Comparison of ENCODE assay signal across 8 mouse cellular contexts in the genomic region with DNA sequence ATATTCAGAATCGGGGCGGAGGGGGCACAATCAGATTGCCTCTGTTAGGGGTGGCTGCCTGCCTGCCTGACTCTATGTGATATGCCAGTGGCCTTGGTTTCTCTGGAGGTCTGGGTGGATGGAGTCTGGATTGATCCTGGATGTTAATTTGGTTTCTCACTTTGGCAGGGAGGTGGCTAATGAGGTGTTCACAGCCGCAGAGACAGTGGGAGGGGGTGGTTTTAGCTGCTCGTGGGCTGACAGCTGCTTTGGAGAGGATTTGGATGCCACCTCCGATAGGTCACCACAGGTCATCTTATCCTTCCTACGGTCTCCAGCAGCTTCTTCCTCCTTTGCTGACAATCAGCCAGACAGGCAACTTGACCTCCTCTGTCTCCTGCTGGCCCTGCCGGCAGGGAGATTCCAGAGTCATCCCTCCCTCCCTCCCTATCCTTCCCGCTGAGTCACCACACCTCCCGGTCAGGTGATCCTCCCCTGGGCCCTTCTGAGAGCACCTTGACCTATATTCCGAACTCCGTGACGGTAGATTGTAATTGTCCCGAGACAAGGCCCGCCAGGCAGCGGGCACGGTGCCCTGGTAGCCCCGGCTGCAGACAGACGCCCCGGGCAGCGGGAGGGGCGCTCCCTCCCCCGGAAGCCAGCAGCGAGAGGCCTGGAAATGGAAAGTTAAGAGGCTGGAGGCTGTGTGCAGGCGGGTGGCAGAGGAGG. TPM values are rescaled to one million over a fixed set of nuclear protein-coding genes. Genes with fewer than 3 reads are reported as not detected.
DNase-seq lines count a peak whose midpoint lies in the region; ATAC-seq lines count a peak whose summit lies in the region.

No protein-coding gene starts in this region.

- H3K4me2 ChIP-seq in heart, embryonic 14.5 days (ENCODE audit: low read length), result peak overlapping the region; percentile 81
- peak overlapping the region; percentile 77 for H3K4me2 ChIP-seq in liver, embryonic 12.5 days
- H3K4me2 ChIP-seq in stomach, embryonic 14.5 days (replicated peaks; ENCODE audit: low read depth, low read length), result peak overlapping the region; percentile 76

- peak overlapping the region; percentile 87 for H3K27ac ChIP-seq in forebrain, embryonic 10.5 days
- H3K27ac ChIP-seq in heart, embryonic 14.5 days (replicated peaks in 1 of 2; ENCODE audit: control insufficient read depth in 1 of 2, insufficient read depth in 1 of 2, low read depth in 2 of 2, low read length in 2 of 2), result peak overlapping the region; percentile 79
- H3K27ac ChIP-seq in liver, embryonic 12.5 days, result peak overlapping the region; percentile 57
- H3K27ac ChIP-seq in stomach, embryonic 14.5 days (ENCODE audit: low read length), result peak overlapping the region; percentile 81

- H3K9me3 ChIP-seq in forebrain, embryonic 10.5 days, result no peaks in the 10 kb centered on the region
- no peaks in the 10 kb centered on the region for H3K9me3 ChIP-seq in heart, embryonic 14.5 days (ENCODE audit: control insufficient read depth, low read length)
- H3K9me3 ChIP-seq in liver, embryonic 12.5 days (replicated peaks), result no peaks in the 10 kb centered on the region
- no peaks in the 10 kb centered on the region for H3K9me3 ChIP-seq in stomach, embryonic 14.5 days (ENCODE audit: control insufficient read depth, low read depth, low read length)

- peak; percentile 54 for ATAC-seq in heart, embryonic 14.5 days (ENCODE audit: insufficient number of reproducible peaks, insufficient read depth, low FRiP score, low read depth)
- peak; percentile 48; the same call in 1 of the 2 replicates for ATAC-seq in liver, embryonic 12.5 days
- peak; percentile 43; the same call in 1 of the 2 replicates for ATAC-seq in stomach, embryonic 14.5 days (ENCODE audit: insufficient number of reproducible peaks, insufficient read depth, low FRiP score, low read depth)

- peak overlapping the region; percentile 66 for H3K9ac ChIP-seq in heart, embryonic 14.5 days (ENCODE audit: low read length)
- peak overlapping the region; percentile 61 for H3K9ac ChIP-seq in liver, embryonic 12.5 days
- H3K9ac ChIP-seq in stomach, embryonic 14.5 days (replicated peaks; ENCODE audit: low read depth, low read length), result peak overlapping the region; percentile 31

- 1% methylated on average over 24 of the region's 24 CpGs for WGBS in forebrain, embryonic 10.5 days
- 2% methylated on average over 23 of the region's 24 CpGs for whole genome bisulfite sequencing in heart, embryonic 14.5 days
- WGBS in liver, embryonic 12.5 days (ENCODE audit: insufficient replicate concordance), result 2% methylated on average over 24 of the region's 24 CpGs
- 1% methylated on average over 24 of the region's 24 CpGs for WGBS in stomach, embryonic 14.5 days

- H3K27me3 ChIP-seq in forebrain, embryonic 10.5 days (ENCODE audit: poor library complexity, severe bottlenecking), result peaks cover 29% of the 10 kb centered on the region
- no peaks in the 10 kb centered on the region for H3K27me3 ChIP-seq in heart, embryonic 14.5 days (ENCODE audit: control insufficient read depth, insufficient read depth, low read length)
- H3K27me3 ChIP-seq in liver, embryonic 12.5 days (replicated peaks), result peaks cover 22% of the 10 kb centered on the region
- no peaks in the 10 kb centered on the region for H3K27me3 ChIP-seq in stomach, embryonic 14.5 days (ENCODE audit: control insufficient read depth, insufficient read depth, low read length)

- no peaks in the 10 kb centered on the region for H3K36me3 ChIP-seq in forebrain, embryonic 10.5 days (replicated peaks)
- no peaks in the 10 kb centered on the region for H3K36me3 ChIP-seq in heart, embryonic 14.5 days (ENCODE audit: control insufficient read depth, insufficient read depth, low read length)
- no peaks in the 10 kb centered on the region for H3K36me3 ChIP-seq in liver, embryonic 12.5 days
- H3K36me3 ChIP-seq in stomach, embryonic 14.5 days (ENCODE audit: control insufficient read depth, insufficient read depth, low read length), result no peaks in the 10 kb centered on the region

- peak overlapping the region; percentile 60 for H3K4me3 ChIP-seq in forebrain, embryonic 10.5 days
- peak overlapping the region; percentile 42 to 69 for H3K4me3 ChIP-seq in heart, embryonic 14.5 days (ENCODE audit: control insufficient read depth in 1 of 2, insufficient read depth in 1 of 2, low read depth in 1 of 2, low read length in 2 of 2)
- peak overlapping the region; percentile 57 for H3K4me3 ChIP-seq in liver, embryonic 12.5 days
- H3K4me3 ChIP-seq in stomach, embryonic 14.5 days (ENCODE audit: low read depth, low read length), result peak overlapping the region; percentile 40

- H3K4me1 ChIP-seq in forebrain, embryonic 10.5 days, result peaks cover 39% of the 10 kb centered on the region
- H3K4me1 ChIP-seq in heart, embryonic 14.5 days (ENCODE audit: control insufficient read depth in 2 of 2, insufficient read depth in 2 of 2, low read length in 2 of 2), result peaks cover 10 to 28% of the 10 kb centered on the region in 2 experiments
- H3K4me1 ChIP-seq in liver, embryonic 12.5 days, result peaks cover 27% of the 10 kb centered on the region
- peaks cover 19% of the 10 kb centered on the region for H3K4me1 ChIP-seq in stomach, embryonic 14.5 days (ENCODE audit: control insufficient read depth, insufficient read depth, low read length)

- peak; percentile 83 for DNase-seq in 416B (ENCODE audit: low read depth)
- peak; percentile 64 to 67 for DNase-seq in adrenal gland, postnatal 4 days (ENCODE audit: low spot score in 2 of 2)
- peak; percentile 39 for DNase-seq in forebrain, embryonic 10.5 days (ENCODE audit: extremely low spot score, low spot score)
- DNase-seq in kidney, postnatal 10 days, result peak; percentile 89
- peak; percentile 60 for DNase-seq in naive thymus-derived CD4-positive, alpha-beta T cell, adult 2 months (ENCODE audit: low read depth)

RNA-seq across cellular contexts. Expression of gene Chd9, which starts 48.7 kb away (rescaled TPM):
- 10 to 100 TPM; 65.3 to 83.3 TPM for total RNA-seq in adrenal gland, postnatal 4 days (2021)
- polyA plus RNA-seq in forebrain, embryonic 10.5 days (2016; fragmentation: Nextera tagmentation; extraction: Ambion mirVana), result 28.4 and 33.4 TPM in 2 replicates
- 57.0 and 62.4 TPM in 2 replicates for polyA plus RNA-seq in heart, embryonic 14.5 days (2014; fragmentation: Nextera tagmentation; extraction: Ambion mirVana)
- 15.2 and 15.7 TPM in 2 replicates for polyA plus RNA-seq in liver, embryonic 12.5 days (2016; fragmentation: Nextera tagmentation; extraction: Ambion mirVana)
- 112 and 116 TPM in 2 replicates for polyA plus RNA-seq in stomach, embryonic 14.5 days (2014; fragmentation: Nextera tagmentation; extraction: Ambion mirVana)

RNA-seq across cellular contexts. Expression of gene Gm19935, which starts 59.7 kb away (rescaled TPM):
- not detected for total RNA-seq in adrenal gland, postnatal 4 days (2021)
- polyA plus RNA-seq in forebrain, embryonic 10.5 days (2016; fragmentation: Nextera tagmentation; extraction: Ambion mirVana), result not detected in 2 replicates
- polyA plus RNA-seq in heart, embryonic 14.5 days (2014; fragmentation: Nextera tagmentation; extraction: Ambion mirVana), result 0.20 TPM in 1 of 2 replicates, not detected in the other
- not detected in 2 replicates for polyA plus RNA-seq in liver, embryonic 12.5 days (2016; fragmentation: Nextera tagmentation; extraction: Ambion mirVana)
- not detected in 2 replicates for polyA plus RNA-seq in stomach, embryonic 14.5 days (2014; fragmentation: Nextera tagmentation; extraction: Ambion mirVana)

Comparison
In these comparisons a context has a peak if more than half of its experiments do, and no peak if none do; other contexts are left out.
1. Peak in every context shown above with its lines: DNase-seq, ATAC-seq, H3K4me3 ChIP-seq and H3K27ac ChIP-seq.
2. DNase-seq: peak in every context shown above with its lines; median percentile 89 in kidney, postnatal 10 days; 83 in 416B; 66 in adrenal gland, postnatal 4 days; 60 in naive thymus-derived CD4-positive, alpha-beta T cell, adult 2 months; 39 in forebrain, embryonic 10.5 days.